Mouse (Mus musculus) spleen, postnatal 36 days (tissue): ENCODE measurements around the gene Htr5a.

Experiments used
- DNase-seq, 2 experiments: peaks; one replicate each; pipeline ENCODE4 v3.0.0; 2022; ENCODE audit warnings: low spot score in 2 of 2, mixed read lengths in 1 of 2

The Htr5a gene

DNA sequence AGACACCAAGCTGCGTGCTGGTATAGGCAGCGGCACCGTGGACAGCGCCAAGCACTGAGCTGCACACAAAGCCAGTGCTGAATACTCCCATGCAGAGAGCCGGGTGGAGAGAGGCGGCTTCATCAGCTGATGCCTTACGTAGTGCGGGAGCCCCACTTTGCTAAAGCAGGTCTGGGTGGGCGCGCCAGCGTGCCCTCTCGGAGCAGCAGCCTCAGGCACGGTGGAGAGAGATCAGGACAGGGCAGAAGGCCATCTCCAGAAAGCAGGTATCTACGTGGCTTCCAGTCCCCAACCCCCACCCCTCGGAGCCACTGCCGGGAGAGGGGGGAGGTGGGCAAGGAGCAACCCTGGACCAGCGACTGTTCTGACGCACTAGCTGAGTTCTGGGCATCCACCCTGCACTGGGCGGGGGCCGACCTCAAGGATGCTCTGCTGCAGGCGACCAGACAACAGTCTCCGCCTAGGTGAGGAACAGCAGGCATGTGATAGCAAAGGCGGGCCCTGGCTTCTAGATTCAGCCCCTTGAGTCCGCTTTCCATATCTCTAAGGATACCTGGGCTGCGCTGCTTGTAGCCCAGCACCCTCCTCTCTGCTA is at the start of gene Htr5a:
Gene Htr5a, plus strand, starts transcription at position 449 of the 595 bp plus-strand sequence.
- DNase-seq = no peak

DNA sequence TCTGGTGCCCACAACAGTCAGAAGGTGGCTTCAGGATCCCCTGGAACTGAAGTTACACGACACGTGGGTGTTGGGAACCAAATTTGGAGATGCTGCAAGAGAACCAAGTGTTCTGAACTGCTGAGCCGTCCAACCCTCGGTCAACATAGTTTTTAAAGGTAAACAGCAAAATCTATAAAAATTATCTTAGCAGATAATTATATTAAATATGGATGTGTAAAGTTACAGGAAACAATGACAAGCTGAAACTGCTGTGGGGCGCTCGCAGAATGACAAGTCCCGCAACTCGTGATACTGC is 49.8 kb upstream of the Htr5a start:
- no peak for DNase-seq

DNA sequence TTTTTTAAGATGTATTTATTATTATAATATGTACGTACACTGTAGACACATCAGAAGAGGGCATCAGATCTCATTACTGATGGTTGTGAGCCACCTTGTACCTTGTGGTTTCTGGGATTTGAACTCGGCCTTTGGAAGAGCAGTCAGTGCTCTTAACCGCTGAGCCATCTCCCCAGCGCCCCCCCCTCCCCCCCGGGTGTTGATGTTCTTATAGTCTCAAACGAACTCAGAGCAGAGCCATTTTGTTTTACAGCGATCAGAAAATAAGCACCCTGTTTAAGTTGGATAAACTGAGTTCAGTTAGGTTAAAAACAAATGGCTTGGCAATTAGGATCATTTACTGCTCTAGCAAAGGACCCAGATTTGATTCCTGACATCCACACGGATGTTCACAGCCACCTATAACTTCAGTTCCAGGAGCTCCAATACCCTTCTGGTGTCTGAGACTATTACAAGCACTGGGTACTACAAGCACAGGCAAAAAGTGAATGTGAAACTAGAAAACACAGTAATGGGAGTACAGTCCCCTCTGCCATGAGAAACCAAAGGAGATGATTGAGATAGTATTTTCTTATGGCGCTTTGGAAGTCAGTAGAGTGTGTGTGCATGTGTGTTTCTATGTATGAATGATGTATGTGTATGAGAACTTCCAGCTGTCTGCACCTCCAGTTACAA is 49.3 kb upstream of the Htr5a start:
- no peak for DNase-seq

DNA sequence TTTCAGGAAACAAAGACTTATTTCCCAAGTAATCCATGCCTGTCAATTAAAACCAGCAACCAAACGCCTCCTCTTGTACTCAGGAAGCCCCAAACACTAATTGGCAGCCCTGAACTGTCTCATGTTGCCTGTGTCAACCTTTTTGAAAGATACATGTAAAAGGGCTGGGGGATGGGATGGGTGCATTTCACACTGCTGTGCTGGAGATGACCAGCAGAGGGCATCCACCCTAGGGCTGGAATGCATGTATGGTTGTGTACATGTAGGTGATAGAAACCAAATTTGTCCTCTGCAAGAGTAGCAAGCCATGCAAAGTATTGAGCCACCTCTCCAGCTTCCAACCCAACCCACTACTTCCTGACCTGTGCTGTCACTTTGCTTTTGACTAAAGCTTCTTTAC is 48.0 kb upstream of the Htr5a start:
- DNase-seq = peak; percentile 67 to 74

DNA sequence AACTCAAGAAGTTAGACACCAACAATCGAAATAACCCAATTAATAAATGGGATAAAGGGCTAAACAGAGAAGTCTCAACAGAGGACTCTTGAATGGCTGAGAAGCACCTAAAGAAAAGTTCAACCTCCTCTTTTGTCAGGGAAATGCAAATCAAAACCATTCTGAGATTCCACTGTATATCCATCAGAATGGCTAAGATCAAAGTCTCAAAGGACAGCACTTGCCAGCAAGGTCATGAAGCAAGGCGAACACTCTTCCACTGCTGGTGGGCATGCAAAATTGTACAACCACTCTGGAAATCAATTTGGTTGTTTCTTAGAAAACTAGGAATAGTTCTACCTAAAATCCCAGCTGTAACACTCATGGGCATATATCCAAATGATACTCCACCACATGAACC is 27.7 kb upstream of the Htr5a start:
- no peak for DNase-seq

DNA sequence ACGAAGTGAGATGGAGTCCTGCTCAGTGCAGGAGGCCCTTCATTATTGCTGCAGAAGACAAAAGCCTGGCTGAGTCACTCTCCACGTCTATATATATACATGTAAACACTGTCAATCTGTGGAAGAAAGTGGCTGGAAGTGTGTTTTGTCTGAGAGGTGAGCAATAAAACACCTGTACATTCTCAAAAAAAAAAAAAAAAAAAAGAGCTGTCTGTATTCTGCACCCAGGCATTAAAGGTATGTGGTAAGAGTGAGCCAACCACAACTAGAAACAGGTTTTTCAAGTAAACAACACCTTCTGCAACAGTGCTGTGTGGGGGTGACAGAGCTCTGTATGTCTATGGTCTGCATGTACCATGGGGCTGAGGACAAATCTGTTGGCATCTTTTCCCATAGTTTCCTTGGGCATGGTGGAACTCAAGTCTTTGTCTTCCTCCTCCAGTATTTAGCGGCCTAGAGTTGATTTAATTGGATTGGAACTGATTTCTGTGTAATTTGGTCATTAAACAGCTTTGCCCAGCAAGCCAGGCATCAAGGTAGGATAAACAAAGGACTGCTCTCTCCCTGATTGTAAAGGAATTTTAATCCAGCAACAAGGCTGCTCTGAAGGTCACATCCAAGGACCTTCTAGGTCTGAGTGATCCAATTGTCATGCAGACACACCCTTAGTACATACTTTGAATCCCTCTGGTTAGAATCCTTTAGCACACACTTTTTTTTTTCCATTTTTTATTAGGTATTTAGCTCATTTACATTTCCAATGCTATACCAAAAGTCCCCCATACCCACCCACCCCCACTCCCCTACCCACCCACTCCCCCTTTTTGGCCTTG is 22.9 kb upstream of the Htr5a start:
- no peak for DNase-seq

DNA sequence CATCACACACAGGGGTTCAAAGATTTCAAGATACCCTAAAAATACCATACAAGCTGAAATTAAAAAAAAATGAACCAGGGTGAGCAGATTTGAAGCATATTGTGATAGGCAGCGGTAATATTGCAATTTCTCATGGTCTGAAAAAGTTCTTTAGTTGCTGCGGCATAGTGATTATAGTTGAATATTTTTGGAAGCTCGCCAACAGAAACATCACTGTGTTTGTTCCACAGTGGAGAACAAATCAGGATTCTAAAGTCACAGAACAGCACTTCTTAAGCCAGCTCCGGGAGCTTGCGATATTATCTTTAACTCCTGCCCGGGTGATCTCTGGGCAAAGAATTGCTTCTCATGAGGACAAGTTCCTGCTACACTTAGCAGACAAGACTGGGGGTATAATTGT is 20.8 kb upstream of the Htr5a start:
- no peak for DNase-seq

DNA sequence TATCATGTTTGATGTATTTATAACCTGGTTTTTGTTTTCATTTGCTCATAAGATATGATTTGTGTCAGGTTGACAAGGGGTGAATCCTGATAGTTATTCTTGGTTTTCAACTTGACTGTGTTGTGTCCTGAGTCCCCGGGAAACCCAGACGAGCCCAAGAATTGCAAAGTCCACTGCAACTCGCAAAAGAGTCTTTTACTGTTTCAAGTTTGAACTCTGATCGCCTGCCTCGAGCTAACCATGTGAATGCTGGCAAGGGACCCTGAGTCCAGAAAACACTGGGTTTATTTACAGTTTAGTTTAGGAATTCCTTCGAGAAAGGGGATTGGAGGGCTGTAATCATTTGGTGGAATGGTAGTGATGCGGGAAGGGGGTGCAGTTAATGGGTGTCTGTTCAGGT is 14.0 kb upstream of the Htr5a start:
- no peak for DNase-seq

DNA sequence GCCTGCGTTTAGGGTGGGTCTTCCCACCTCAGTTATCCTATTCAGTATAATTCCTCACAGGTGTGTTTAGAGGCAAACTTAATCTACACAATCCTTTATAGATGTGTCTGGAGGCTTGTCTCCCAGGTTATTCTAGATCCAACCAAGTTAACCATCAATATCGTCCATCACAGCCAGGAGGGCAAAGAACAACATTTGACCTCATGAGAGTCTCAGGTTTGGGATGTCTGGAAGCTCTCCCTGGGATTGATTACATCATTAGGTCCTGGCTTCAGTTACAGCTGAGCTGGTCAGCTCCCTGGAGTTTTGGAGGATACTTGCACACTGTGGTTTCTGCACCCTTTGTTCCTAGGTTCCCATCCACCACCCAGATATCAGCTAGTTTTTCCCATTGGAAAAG is 6.9 kb upstream of the Htr5a start:
- DNase-seq = no peak

DNA sequence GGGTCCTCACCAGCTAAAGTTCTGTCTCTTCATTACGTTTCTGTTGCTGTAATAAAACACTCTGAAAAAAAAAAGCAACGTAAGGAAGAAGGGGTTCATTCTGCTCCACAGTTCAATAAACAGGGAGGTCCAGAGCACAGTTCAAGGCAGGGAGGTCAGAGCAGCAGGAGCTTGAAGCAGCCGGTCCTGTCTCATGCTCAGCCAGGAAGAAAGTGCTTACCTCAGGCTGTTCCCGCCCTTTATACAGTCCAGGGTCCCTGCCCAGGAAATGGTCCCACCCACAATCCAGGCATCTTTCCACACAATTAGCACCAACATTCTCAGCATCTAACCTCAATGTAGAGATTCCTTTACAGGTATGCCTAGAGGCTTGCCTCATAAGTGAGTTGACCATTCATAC is 3.9 kb upstream of the Htr5a start:
- DNase-seq = no peak

DNA sequence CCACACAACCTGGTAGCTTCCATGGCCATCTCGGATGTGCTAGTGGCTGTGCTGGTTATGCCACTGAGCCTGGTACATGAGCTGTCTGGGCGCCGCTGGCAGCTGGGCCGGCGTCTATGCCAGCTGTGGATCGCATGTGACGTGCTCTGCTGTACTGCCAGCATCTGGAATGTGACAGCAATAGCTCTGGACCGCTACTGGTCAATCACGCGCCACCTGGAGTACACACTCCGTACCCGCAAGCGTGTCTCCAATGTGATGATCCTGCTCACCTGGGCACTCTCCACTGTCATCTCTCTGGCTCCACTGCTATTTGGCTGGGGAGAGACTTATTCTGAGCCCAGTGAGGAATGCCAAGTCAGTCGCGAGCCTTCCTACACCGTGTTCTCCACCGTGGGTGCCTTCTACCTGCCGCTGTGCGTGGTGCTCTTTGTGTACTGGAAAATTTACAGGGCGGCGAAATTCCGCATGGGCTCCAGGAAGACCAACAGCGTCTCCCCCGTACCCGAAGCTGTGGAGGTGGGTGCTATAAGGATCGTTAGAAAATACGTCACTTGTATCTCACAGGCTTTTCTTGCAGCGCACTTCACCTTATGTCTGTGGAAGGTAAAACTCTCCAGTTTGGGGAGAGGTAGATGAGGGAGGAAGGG is 847 bp downstream of the Htr5a start:
- no peak for DNase-seq

DNA sequence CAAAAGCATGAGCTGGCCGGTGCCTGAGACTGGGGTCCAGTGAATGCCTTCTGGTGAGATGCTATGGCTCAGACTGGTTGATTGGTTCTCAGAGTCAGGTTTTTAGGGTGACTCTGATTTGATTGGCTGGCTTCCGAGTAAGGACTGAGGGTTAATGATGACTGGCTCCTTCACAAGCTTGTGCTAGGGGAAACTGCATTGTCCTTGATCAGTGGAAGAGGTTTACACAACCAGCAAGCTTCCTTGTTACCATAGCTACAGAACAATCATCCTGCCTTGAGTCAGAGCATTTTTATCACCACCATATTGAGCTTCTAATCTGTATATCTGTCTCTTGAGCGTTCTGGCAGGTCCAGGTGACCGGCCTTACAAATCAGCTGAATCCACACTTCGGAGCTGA is 5.0 kb downstream of the Htr5a start:
- DNase-seq = no peak

DNA sequence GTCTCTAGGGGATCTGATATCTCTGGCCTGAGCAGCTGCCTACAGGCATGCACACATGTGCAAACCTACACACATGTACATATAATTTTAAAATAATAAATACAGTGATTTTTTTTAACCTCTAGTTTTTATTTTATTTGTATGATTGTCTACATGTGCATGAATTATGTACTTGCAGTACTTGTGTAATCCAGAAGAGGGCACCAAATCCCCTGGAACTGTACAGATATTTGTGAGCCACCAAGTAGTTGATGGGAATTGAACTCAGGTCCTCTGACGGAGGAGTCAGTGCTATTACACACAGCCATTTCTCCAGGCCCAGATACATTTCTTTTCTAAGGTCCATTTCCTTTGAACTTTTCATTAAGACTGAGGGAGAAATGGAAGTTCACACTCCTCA is 12.3 kb downstream of the Htr5a start:
- DNase-seq = no peak

DNA sequence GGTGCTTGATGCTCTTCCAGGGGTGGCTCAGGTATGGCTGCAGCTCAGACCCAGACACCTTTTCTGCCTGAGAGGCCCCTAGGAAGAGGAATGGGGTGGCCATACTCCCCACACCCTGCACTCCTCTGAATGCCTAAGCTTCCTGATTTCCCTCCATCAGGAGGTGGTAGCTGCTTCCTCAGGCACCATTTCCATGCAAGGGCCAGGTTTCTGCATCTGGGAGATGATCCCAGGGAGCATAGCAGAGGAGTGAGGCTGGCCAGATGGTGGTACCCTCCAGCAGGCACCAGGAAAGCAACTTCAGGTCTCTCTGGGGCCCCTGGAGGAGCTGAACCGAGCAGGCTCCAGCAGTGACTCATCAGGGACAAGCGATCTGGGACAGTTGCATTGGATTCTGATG is 13.8 kb downstream of the Htr5a start:
- no peak for DNase-seq

DNA sequence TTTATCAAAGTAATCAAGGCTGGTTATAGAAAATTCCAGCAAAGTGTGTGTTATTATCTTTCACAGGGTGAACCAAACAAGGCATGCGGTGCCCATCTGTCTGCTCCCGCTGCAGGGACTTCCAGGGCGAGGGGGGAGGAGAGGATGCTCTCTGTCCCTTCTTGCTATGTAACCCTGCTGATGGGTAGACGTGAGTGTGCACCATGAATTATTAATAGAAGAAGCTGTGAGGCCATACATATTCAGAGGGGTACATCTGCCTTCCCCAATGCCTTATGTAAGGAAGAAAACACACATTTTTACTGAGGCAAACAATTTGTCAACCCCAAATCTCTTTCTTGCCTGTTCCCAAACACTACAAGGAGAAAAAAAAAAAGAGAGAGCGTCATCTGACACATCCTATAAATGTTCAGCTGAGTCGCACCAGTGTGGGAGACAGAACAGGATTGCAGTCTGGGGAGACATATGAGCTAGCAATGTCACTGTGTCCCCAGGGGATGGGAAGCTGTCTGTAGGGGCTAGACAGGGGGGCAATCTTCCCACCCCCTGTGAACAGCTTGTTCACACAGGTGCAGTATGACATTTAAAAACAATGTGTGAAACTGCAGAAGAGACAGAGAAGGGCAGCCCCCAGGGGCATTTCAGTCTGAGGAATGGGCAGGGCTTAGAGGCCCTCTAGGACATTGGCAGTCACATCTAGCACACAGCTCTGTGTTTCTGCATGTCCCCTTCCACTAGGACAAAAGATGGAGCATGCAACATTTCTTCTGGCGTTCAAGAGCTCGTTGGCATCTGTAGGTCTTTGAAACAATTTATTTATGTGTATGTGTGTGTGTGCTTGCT is 31.5 kb downstream of the Htr5a start:
- DNase-seq = no peak

DNA sequence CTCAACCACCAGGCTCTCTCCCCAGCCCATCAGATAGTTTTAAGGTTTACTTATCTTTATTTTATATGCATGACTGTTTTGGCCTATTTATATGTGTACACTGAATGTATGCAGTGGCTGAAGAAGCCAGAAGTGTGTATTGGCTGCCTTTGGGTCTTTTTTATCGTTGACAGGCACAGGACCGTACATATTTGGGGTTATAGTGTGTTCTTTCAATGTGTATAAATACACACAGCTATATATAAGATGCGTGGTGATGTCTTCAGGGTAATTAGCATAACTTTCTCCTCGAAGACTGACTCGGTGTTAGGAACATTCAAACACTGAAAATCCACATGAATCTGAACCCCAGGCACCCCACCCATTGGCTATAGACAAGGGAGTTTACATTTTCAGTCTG is 32.3 kb downstream of the Htr5a start:
- DNase-seq = no peak

DNA sequence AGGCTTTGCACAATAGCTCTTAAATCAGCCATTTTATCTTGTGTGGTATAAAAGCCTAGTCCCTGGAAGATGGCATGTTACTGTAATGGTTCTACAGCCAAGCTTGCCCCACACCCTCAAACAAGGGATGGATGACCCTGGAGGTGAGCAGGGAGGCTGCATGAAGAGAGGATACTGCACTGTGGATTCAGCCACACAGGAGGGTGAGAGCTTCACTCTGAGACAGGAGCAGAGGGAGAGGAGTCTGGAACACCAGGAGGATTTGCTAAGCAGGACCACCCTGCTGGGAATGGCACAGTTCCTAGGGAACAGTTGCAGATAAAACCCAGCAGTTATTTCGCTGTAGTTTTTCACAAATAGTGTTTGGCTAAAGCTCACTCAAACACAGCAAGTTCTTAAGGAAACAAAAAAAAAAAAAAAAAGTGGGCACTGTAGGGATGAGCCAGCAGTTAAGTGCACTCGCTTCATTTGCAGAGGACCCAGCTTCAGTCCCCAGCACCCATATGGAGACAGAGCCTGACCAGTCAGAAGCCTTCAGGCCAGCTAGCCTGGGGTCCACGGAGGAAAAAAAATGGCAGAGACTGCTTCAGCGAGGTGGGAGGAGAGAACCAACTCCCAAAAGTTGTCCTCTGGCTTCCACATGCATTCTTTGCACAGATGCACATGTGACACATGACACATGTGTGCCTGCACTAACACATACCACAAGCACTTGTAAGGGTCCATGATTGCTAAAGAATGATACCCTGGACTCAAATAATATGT is 33.6 kb downstream of the Htr5a start:
- DNase-seq = no peak

DNA sequence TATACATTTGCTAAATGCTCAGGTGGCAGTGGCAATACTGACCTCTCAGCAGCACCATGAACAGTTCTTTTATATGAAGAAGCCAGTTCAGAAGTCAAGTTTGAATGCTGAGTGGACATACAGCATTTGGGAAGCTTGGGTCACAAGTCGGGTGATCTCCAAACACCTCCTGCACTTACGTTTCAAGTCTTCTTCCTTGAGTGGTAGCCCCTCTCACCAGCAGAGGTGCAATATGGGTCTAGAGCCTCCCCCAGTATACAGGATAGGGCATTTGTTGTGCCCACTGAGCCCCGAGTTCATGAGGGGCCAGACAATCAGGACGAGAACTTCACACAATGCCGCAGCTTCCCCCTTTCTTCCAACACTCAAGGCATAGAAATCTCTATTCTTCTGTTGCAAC is 36.4 kb downstream of the Htr5a start:
- DNase-seq = no peak

DNA sequence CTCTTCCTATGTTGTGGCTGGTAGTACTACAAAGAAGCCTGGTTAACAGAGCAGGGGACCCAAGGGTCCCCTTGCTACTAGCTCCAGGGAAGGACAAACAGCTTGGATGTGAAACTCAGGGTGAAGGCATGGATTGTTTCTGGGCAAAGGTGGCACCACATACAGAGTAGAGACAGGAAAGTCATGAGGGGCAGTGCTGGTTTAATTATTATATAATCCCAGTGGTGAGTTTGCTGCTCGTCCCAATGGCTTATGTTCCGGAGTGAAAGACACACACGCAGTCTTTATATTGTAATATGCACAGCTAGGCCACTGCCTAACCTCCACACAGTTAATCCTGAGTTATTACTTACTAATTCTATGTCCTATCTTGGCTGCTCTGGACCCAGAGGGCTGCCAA is 37.8 kb downstream of the Htr5a start:
- DNase-seq = no peak

DNA sequence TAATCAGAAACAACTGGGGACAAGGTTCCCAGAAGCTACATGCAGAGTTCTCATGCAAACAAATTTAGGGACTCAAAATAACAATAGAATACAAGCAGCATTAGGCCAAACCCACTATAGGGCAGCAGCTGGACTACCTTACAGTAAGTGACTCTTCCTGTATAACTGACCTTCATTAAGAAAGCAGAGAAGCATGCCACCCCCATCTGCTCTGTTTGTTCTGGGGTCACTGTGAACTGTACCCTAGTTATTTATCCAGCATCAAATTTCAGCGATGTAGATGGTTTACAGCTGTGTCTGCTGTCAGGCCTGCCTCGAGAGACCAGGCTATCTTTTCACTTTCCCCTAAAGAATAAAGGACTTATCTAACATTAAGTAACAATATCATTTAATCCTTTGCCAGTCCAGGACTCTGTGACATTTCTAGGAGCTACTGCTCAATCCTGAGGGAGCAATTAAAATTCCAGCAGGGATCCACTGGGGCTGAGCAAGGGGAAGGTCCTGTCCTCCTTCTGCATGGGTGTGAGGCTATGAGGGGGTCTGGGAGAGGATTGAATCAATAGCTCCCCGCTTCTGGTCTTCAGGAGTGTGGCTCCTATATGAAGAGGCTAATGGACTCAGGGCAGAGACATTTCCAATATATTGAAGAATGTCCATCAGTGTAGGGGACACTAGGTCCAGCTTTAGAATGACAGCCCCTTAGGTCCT is 38.5 kb downstream of the Htr5a start:
- no peak for DNase-seq
